Mouse (Mus musculus): ENCODE measurements at regions not wholly inside any gene's neighbourhood (a gene's known extent, or its start where the extent isn't known, plus 50 kb on each side); places are given as distances from the start of the nearest gene placed in this dataset.

GRCm38 (mm10) chr10:39250039-39250438 lies 86.4 kb upstream of the Ccn6 start:
- DNase-seq (ENCODE audit: low spot score), result no peak

DNA sequence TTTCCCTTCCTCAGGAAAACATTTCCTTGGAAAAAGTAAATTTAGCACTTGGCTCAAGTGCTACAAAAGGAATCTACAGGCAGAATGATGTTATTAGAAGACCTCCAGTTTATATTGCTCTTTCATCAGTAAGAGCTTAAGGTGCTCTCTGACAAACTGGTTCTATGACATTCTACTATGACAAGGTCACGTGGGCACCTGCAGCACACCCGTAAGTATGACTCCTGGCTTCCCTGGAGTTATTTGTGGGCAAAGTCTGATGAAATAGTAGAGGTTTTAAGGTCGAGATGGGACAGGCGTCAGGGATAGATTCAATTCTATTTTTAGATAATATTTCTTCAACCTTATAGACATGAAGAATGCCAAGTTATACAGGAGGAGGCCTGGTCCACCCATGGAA lies 84.9 kb upstream of the Ccn6 start:
- DNase-seq (ENCODE audit: low spot score), result no peak

DNA sequence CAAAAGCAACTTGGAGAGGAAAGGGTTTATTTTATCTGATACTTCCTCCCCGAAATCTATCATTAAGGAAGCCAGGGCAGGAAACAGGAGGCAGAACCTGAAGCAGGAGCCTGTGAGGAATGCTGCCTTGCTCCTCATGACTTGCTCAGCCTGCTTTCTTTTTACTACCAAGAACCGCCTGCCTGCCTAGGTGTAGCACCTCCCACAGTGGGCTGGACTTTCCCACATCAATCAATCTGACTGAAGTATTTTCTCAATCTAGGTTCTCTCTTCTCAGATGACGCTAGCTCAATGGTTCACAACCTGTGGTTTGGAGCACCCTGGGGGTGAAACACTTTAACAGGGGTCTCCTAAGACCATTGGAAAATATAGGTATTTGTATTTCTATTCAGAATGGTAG lies 83.4 kb upstream of the Ccn6 start:
- DNase-seq (ENCODE audit: low spot score), result no peak

- no peak for DNase-seq (ENCODE audit: low spot score)
Measured at GRCm38 (mm10) chr10:39245141-39245540, 81.5 kb upstream of the Ccn6 start.

- no peak for DNase-seq (ENCODE audit: low spot score)
Measured at GRCm38 (mm10) chr10:39244061-39244460, 80.5 kb upstream of the Ccn6 start.

GRCm38 (mm10) chr10:39242398-39242797 lies 78.8 kb upstream of the Ccn6 start:
- DNase-seq (ENCODE audit: low spot score), result no peak

DNA sequence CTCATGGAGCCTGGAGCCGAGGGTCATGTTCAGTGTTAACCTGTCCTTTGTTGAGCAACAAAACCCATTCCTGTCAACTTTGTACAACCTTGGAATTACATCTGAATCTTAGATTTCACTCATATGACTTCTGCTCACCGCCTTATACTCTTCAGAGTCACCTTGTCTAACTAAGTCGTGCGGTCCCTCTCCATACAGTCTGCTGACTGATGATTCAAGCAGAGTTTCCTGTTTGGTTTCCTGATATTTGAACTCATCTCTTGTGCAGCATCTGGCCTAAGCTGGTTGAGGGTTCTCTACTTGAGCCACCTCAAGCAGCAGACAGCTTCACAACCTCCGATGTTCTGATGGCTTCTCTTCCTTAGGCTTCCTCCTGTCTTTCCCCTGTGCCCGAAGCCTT lies 78.3 kb upstream of the Ccn6 start:
- DNase-seq (ENCODE audit: low spot score), result no peak

GRCm38 (mm10) chr10:39241486-39241885 lies 77.9 kb upstream of the Ccn6 start:
- DNase-seq (ENCODE audit: low spot score), result no peak

DNA sequence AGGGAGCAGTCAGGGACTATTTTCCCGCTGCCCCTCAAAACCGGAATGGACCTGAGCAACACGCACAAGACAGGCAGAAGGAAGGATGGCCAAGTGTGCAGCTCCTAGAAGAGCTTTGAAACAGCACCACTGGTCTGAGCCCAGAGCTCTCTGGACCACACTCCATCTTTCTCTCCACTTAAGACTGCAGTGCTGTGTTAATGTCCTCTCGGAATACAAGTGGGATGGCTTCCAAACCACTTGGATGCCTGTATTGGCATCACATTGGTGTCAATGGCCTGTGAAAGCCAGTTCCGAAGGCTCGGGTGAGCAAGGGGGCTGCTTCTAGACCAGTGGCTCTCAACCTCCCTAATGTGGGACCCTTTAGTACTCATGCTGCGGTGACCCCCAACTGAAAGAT lies 77.4 kb upstream of the Ccn6 start:
- DNase-seq (ENCODE audit: low spot score), result no peak

- no peak for DNase-seq (ENCODE audit: low spot score)
Measured at GRCm38 (mm10) chr10:39240178-39240791, 76.7 kb upstream of the Ccn6 start.

DNA sequence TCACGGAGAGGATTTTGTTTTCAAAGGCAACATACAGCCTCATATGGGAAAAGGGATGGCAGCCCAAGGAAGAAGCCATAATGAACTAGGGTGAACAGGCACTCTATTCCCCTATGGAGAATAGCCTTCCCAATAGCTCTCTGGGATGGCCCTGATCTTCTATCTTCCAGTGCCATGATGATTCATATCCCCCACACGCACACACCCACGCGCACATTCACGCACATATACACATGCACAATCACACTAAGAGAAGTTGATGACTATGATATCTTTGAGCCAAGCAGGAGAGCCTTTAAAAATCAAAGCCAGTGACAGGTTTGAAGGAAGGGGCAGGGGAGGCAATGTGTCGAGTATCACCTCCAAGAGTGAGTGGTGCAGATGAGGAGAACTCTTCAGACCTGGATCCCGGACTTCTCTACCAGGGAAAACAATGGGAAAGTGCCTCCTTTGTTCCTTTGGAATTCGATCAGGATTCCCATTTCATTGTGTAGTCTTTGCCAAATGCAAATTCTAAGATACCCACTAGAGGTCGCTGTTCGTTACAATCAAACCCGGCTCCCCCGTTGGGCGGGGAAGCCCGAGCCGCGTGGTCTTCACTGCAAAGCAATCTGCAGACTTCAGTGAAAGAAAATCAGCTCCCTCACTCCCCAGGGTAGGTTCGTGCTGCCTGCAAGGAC lies 76.0 kb upstream of the Ccn6 start:
- peak; percentile 71 for DNase-seq (ENCODE audit: low spot score)

- DNase-seq (ENCODE audit: low spot score), result peak; percentile 21
Measured at GRCm38 (mm10) chr10:39238596-39238995, 75.0 kb upstream of the Ccn6 start.

DNA sequence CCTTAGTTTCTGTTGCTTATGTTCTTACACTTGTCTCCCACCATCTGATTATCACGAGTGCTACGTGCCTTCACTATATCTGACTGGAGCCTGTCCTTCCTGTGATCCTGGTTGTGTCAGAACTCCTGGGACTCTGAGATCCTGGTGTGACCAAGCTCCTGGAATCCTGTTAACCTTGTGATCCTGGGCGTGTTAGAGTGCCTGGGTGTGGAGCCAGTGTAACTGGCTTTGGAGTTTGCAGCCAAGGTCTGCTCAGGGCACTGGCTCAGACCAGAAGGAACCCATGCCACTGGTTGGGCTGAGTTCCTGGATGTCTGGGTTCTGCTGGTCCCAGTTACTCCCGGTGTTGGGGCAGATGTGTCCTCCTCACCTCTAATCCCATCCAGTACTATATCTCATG lies 74.0 kb upstream of the Ccn6 start:
- no peak for DNase-seq (ENCODE audit: low spot score)

DNA sequence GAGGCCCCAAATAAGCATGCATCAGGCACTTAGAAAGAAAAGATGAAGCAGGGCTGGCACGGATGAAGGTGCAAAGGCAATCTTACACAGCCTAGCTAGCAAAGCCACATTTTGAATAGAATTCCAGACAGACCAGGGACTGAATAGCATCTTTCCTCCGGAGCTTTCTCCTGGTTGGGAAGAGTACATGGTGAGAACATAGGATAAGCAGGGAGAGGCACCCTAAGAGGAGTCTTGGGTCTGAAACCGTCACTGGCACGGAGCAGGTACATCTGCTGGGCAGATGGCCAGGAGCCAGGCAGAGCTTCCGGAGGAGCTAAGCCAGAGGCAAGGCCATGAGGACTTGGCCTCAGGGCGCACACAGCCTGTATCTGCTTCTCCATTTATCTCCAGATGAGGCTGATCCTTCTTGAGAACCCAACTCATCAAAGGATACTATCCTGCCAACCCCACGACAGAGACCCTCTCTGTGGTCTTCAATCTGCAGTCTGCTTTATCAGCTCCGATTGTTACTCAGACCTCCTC lies 70.4 kb upstream of the Ccn6 start:
- DNase-seq (ENCODE audit: low spot score), result no peak

DNA sequence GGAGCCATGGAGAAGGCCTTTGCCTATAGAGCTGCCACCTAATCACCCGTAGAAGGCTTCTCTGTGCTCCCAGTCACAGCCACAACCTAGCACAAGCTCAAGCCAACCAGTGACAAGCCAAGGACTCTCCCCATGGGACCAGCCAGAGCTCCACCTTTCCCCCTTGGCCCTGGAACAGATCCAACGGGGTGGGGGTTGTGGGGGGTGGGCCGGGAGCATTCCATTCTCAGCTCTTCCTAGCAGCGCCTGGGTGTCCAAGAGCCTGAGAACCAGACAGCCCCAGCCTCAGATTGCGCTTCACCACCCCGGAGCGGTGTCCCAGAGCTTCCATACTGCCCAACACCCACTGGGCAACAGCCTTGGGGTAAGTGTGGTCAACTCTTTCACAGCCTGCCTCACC lies 69.6 kb upstream of the Ccn6 start:
- no peak for DNase-seq (ENCODE audit: low spot score)

GRCm38 (mm10) chr10:39230634-39231410 lies 67.2 kb upstream of the Ccn6 start:
- DNase-seq (ENCODE audit: low spot score), result no peak

GRCm38 (mm10) chr10:39229233-39229632 lies 65.6 kb upstream of the Ccn6 start:
- DNase-seq (ENCODE audit: low spot score), result no peak

- DNase-seq (ENCODE audit: low spot score), result no peak
Measured at GRCm38 (mm10) chr10:39228027-39228426, 64.4 kb upstream of the Ccn6 start.

- peak; percentile 19 for DNase-seq (ENCODE audit: low spot score)
Measured at GRCm38 (mm10) chr10:39227499-39227942, 63.9 kb upstream of the Ccn6 start.

DNA sequence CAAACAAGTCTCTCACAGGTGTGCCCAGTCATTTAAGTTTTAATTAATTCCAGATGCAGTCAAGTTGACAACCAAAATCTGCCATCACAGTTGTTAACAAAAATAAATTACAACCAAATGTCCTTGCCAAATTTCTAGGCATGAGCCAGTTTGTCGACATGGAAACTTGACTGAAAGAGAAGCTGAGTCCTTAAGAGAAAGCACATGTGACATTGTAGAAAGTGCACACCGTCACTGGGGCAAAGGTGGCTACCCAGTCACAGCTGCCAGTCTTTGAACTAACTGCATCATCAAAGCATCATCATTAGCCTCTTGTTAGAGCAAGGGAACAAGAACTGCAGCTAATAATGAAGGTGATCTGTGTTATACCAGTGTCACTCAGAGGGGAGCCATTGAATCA lies 62.9 kb upstream of the Ccn6 start:
- DNase-seq (ENCODE audit: low spot score), result no peak

DNA sequence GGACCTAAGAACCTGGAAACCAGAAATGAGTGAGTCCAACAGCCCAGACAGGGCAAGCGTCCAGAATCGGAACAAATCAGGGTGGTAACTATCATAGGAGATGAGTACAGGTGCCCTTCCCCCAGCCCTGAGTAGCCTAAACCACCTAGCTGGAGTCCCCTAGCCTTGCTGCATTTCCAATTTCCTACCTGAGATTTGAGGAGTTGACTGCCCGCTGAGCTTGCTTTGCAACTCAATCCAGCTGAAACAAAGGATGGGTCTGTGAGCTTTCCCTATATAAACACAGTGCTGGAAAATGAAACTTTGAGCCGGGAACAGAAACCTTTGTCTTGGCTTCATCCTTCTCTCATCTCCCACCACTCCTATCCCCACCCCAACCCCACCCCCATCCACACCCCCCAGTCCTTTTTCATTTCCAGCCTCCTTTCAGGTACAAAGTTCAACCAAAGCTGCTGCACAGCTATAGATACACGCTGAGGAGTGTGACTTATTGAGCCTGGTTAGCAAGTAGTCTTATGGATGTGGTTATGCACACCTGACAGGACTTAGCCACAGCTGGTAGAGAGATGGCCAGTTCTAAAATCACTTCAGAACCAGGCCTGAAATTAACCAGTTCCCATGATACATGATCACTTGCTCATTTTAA lies 61.0 kb upstream of the Ccn6 start:
- DNase-seq (ENCODE audit: low spot score), result no peak

- no peak for DNase-seq (ENCODE audit: low spot score)
Measured at GRCm38 (mm10) chr10:39221028-39221427, 57.4 kb upstream of the Ccn6 start.

- no peak for DNase-seq (ENCODE audit: low spot score)
Measured at GRCm38 (mm10) chr10:39219366-39219765, 55.8 kb upstream of the Ccn6 start.
